Mouse (Mus musculus): ENCODE results near the gene Adcy7.

DNA sequence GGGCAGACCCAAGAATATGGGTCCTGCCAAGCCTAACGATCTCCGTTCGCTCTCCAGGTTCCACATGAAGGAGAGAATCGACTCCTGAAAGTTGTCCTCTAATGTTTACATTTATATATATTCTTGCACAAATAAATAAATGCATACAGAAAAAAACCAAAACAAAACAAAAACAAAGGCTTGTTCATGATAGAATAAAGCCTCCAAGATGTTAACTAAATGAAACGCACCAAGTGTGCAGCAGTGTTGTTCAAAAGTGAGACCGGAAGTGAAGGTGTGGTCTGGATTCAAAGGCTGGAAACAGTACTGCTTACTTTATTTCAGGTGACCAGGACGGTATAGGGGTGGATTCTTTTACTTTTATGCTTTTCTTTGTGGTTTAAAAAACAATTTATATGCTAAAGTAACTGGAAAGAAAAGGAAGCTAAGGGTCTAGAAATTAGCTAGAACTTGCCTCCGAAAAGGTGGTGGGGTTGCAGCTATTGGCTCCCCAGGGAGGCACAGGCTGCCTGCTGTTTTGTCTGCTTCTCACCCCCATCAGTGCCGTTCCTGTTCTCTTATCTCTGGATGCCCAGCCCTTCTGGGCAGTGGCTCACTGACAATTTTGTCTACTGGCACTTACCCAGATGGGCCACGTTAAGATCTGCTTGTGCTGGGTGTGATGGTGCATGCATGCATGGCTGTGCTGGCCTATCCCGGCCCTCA lies 90.4 kb downstream of the Adcy7 start:
- TF ChIP-seq CTCF (IDR thresholded peaks at IDR 0.05; ENCODE audit: control insufficient read depth, insufficient read depth, insufficient replicate concordance, low read depth, low read length): no peak
- no peak for TF ChIP-seq POLR2A (IDR thresholded peaks at IDR 0.05; ENCODE audit: control insufficient read depth, low read depth, low read length)
